Mouse (Mus musculus) kidney, postnatal 0 days (tissue): ENCODE measurements at regions not wholly inside any gene's neighbourhood (a gene's known extent, or its start where the extent isn't known, plus 50 kb on each side); places are given as distances from the start of the nearest gene placed in this dataset.

Experiments used
- ATAC-seq: fragments of 200-750 bp; cut with Nextera tagmentation; replicated peaks from 2 replicates; pipeline ENCODE4 v1.8.0; 2017; ENCODE audit warnings: low read depth, moderate number of reproducible peaks, moderate TSS enrichment, moderate library complexity; ENCODE audit not compliant: low FRiP score
- DNase-seq: peaks from one replicate; pipeline ENCODE4 v3.0.0-alpha.2; 2016; ENCODE audit warnings: low spot score
- H3K27ac ChIP-seq: fragments of 300-500 bp; sonication (generic); 2 replicates; pipeline ENCODE4 v1.5.1; 2014; ENCODE audit warnings: mild to moderate bottlenecking
- H3K27me3 ChIP-seq: fragments of 300-500 bp; sonication (generic); 2 replicates; pipeline ENCODE4 v1.6.1; 2014; ENCODE audit warnings: low read length, mixed read lengths; ENCODE audit not compliant: insufficient read depth
- H3K36me3 ChIP-seq: fragments of 300-500 bp; sonication (generic); 2 replicates; pipeline ENCODE4 v1.6.1; 2014; ENCODE audit warnings: low read length, mixed read lengths; ENCODE audit not compliant: insufficient read depth
- H3K4me1 ChIP-seq: fragments of 300-500 bp; sonication (generic); replicated peaks from 2 replicates; pipeline ENCODE4 v1.6.1; 2014; ENCODE audit warnings: antibody characterized with exemption, low read length, mixed read lengths; ENCODE audit not compliant: insufficient read depth
- H3K4me2 ChIP-seq: fragments of 300-500 bp; sonication (generic); 2 replicates; pipeline ENCODE4 v1.6.1; 2014; ENCODE audit warnings: mild to moderate bottlenecking, low read length, moderate library complexity, mixed read lengths
- H3K4me3 ChIP-seq: fragments of 300-500 bp; sonication (generic); replicated peaks from 2 replicates; pipeline ENCODE4 v1.5.1; 2014; ENCODE audit warnings: low read depth, low read length
- H3K9ac ChIP-seq: fragments of 300-500 bp; sonication (generic); 2 replicates; pipeline ENCODE4 v1.6.1; 2014; ENCODE audit warnings: low read depth, low read length
- H3K9me3 ChIP-seq: fragments of 300-500 bp; sonication (generic); replicated peaks from 2 replicates; pipeline ENCODE4 v1.6.1; 2016; ENCODE audit warnings: low read length, inconsistent platforms, mixed read lengths
- CTCF ChIP-seq: IDR thresholded peaks from 2 replicates; pipeline ENCODE4 v1.5.1; 2016; ENCODE audit warnings: antibody characterized with exemption, low read depth, mild to moderate bottlenecking, moderate library complexity
- WGBS: fragments of 180-500 bp; shearing (Covaris S2); extraction: QIAGEN DNeasy Blood & Tissue Kit; methylation state at CpG from one replicate; pipeline ENCODE4 v1.1.7; 2014; 5-methylcytosine and 5-hydroxymethylcytosine counted together

DNA sequence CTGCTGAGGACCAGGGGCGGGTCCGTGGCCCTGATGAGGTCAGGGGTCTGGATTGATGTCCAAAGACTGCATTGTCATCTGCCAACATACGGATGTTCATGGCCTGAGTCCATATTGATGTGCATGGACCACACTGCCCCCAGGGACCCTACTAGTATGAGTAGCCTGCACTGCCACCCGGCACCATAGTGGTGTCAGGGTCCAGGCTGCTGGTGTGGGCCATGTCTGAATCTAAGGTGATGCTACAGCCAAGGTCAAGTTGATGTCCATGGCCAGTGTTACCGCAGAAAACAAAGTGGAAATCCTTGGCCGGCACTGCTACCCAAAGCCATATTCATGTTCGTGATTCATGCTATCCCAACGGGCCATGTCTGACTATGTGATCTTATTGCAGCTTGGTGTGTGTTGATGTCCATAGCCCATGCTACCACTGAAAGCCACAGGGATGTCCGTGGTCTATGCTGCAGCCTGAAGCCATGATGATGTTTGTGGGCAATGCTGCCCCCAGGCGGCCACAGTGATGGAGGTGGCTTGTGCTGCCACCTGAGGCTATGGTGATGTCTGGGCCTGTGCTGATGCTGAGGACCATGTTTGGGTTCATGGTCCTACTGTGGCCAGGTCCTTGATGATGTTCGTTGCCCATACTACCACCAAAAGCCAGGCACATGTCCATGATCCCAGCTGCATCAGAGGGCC, 130.5 kb downstream of the Iqub start:
- Histone ChIP-seq H3K4me3 (no peak overlapping the region), H3K27me3 (no peaks in the 10 kb centered on the region), H3K36me3 (no peaks in the 10 kb centered on the region), H3K4me1 (no peaks in the 10 kb centered on the region), H3K9ac (no peak overlapping the region), H3K9me3 (no peaks in the 10 kb centered on the region), H3K4me2 (no peak overlapping the region), H3K27ac (no peak overlapping the region)
- ATAC-seq (peak; percentile 52), DNase-seq (no peak)
- TF ChIP-seq CTCF = peak; percentile 54
- 84% methylated on average over 11 of the region's 11 CpGs for WGBS

DNA sequence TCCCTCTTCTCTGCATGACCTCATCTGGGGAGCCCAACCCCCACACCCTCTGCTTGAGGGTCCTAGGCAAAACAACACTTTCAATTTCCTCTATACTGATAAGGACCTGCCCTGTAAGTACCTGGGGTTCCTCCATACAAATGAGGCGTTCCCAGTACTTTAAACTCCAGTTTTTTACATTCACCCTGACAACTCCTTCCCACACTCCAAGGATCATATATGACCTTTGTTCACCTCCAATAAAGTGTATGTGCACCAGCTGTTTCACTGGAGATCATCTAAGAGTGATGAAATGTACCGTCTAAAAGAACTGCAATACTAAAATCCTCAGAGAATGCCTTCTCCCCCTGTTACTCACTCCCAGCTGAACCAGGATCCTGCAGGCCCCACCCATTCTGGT, 135.0 kb downstream of the Iqub start:
- no peak overlapping the region for H3K4me2 ChIP-seq
- no peaks in the 10 kb centered on the region for H3K27me3 ChIP-seq
- H3K27ac ChIP-seq = no peak overlapping the region
- H3K9ac ChIP-seq = no peak overlapping the region
- 44% methylated on average over 2 of the region's 2 CpGs for WGBS
- no peaks in the 10 kb centered on the region for H3K9me3 ChIP-seq
- TF ChIP-seq CTCF = no peak
- no peaks in the 10 kb centered on the region for H3K36me3 ChIP-seq
- no peak for ATAC-seq
- no peaks in the 10 kb centered on the region for H3K4me1 ChIP-seq
- no peak overlapping the region for H3K4me3 ChIP-seq
- peak; percentile 16 for DNase-seq

DNA sequence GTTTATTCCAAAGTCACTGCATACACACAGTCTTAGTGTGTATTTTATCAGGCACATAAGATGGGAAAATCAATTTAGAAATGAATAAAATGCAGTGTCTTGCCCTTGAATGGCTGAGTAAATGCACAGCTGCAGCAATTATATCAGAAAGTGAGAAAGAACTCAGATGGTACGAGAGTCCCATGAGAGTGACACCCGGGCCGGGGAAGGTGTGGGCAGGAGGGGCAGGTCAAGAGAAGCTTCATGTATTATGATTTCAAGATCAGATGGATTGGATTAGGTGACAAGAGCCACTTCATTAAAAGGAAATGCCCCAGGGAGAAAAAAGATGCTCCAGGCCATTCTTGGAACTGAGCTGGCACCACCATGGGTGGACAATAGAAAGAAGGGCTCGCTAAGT, 138.1 kb downstream of the Iqub start:
- ATAC-seq = no peak
- no peaks in the 10 kb centered on the region for H3K9me3 ChIP-seq
- H3K4me2 ChIP-seq = no peak overlapping the region
- H3K4me1 ChIP-seq = no peaks in the 10 kb centered on the region
- DNase-seq = no peak
- H3K27me3 ChIP-seq = no peaks in the 10 kb centered on the region
- TF ChIP-seq CTCF = no peak
- H3K36me3 ChIP-seq = no peaks in the 10 kb centered on the region
- 78% methylated on average over 4 of the region's 4 CpGs for WGBS
- no peak overlapping the region for H3K9ac ChIP-seq
- no peak overlapping the region for H3K4me3 ChIP-seq
- no peak overlapping the region for H3K27ac ChIP-seq

DNA sequence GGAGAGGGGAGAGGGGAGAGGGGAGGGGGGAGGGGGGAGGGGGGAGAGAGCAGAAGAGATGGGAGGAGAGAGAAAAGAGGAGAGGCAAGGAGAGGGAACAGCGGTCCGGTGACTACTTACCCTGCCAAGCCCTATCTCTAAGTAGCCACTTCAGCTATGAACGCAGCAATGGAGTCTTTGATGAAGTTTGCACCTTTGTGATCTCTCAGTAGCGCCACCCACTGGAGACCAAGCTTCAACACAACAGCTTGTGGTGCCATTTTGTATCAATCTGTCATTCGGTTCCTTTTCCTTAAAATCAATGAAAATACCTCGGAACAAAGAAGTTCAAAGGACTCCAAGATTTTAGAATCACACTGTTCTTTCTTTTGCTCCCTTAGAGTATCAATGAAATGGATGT, 141.7 kb downstream of the Iqub start:
- no peak overlapping the region for H3K4me3 ChIP-seq
- H3K27me3 ChIP-seq = no peaks in the 10 kb centered on the region
- no peaks in the 10 kb centered on the region for H3K4me1 ChIP-seq
- DNase-seq = no peak
- H3K9ac ChIP-seq = no peak overlapping the region
- TF ChIP-seq CTCF = no peak
- H3K27ac ChIP-seq = no peak overlapping the region
- H3K4me2 ChIP-seq = no peak overlapping the region
- no peaks in the 10 kb centered on the region for H3K36me3 ChIP-seq
- no peak for ATAC-seq
- WGBS = 89% methylated on average over 6 of the region's 6 CpGs
- H3K9me3 ChIP-seq = no peaks in the 10 kb centered on the region

DNA sequence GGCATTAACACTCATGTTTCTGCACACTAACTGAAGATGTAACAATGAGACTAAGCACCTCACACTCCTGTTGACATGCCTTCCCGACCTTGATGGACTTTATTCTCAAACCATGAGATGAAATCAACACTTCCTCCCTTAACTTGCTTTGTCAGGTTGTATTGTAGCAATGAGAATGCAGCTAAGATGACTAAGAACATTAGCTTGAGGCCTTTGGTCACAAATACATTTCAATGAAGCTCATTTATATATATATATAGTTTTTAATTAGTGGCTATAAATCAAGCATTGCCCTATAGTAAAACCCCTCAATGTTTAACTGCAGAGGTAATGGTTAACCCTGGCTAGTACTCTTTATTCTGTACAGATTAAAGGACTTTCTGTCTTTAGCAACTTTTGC, 143.2 kb downstream of the Iqub start:
- peak; percentile 9 for DNase-seq
- H3K27ac ChIP-seq = no peak overlapping the region
- no peaks in the 10 kb centered on the region for H3K9me3 ChIP-seq
- H3K36me3 ChIP-seq = no peaks in the 10 kb centered on the region
- TF ChIP-seq CTCF = no peak
- H3K4me2 ChIP-seq = no peak overlapping the region
- H3K4me1 ChIP-seq = no peaks in the 10 kb centered on the region
- H3K9ac ChIP-seq = no peak overlapping the region
- peak; percentile 57; the same call in 1 of the 2 replicates for ATAC-seq
- no peak overlapping the region for H3K4me3 ChIP-seq
- no peaks in the 10 kb centered on the region for H3K27me3 ChIP-seq
- 44% methylated on average over 1 of the region's 1 CpGs for WGBS

DNA sequence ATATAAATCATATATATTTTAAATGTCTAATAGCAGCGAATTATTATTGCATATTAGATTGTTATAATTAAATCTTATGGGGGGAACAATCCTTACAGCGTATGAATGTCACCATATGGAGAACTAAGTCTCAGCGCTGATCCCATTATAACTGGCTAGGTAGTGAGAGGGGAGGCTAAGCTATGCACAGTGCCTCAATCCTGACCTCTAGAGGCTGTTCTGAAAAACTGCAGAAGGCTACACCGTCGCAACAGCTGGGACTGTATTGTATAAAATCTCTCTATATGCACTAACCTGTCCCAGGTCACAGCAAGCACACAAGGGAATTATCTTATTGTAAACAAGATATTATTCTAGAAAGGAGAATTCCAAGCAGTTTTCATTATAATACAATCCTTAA, 164.0 kb downstream of the Iqub start:
- H3K4me3 ChIP-seq = no peak overlapping the region
- H3K27me3 ChIP-seq = no peaks in the 10 kb centered on the region
- ATAC-seq = peak; percentile 61; the same call in 1 of the 2 replicates
- H3K27ac ChIP-seq = no peak overlapping the region
- 12% methylated on average over 5 of the region's 5 CpGs for WGBS
- no peaks in the 10 kb centered on the region for H3K36me3 ChIP-seq
- H3K4me2 ChIP-seq = no peak overlapping the region
- no peak overlapping the region for H3K9ac ChIP-seq
- no peaks in the 10 kb centered on the region for H3K9me3 ChIP-seq
- DNase-seq = peak; percentile 90
- TF ChIP-seq CTCF = peak; percentile 93
- H3K4me1 ChIP-seq = no peaks in the 10 kb centered on the region

DNA sequence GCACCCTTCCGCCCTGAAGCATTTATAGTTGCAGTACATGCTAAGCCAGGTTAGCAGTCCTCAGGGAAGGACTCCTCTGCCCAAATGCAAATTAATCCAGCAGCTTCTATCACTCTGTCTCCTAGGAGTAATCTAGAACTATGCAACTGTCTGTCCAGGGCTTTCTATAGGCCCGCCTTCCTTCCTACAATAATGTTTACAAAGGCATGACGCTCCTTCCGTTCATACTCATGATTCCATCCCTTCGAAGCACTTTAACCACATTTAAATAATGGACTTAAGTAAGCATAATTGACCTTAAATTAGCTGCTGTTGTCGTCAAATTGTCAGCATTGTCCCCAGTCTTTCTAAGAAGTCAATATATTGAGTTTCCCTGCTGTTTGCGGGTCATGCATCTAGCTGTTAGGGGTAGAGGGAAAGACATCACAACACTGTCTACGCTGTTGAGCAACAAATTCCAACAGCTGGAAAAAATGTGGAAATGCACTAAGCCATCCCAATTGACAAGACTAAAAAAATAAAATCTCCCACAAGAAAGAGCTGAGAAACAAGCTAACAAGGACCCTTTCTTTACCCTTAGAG, 166.3 kb downstream of the Iqub start:
- no peak for TF ChIP-seq CTCF
- no peak overlapping the region for H3K9ac ChIP-seq
- DNase-seq (no peak), ATAC-seq (no peak)
- no peaks in the 10 kb centered on the region for H3K27me3 ChIP-seq
- peak overlapping the region; percentile 15; the same call in 1 of the 2 replicates for H3K27ac ChIP-seq
- peak overlapping the region; percentile 16 for H3K4me2 ChIP-seq
- no peaks in the 10 kb centered on the region for H3K4me1 ChIP-seq
- no peaks in the 10 kb centered on the region for H3K36me3 ChIP-seq
- no peak overlapping the region for H3K4me3 ChIP-seq
- WGBS = 30% methylated on average over 8 of the region's 8 CpGs
- no peaks in the 10 kb centered on the region for H3K9me3 ChIP-seq
